In genomic region chr8:61270016-61270415, GRCm38 (mm10) we compare ENCODE assay signal across 20 mouse cellular contexts. TPM values are rescaled to one million over a fixed set of nuclear protein-coding genes. Genes with fewer than 3 reads are reported as not detected.
DNase-seq lines count a peak whose midpoint lies in the region; ATAC-seq and TF ChIP-seq lines count a peak whose summit lies in the region.
"Had no signal": no experiment of that assay in that cellular context is flagged by ENCODE, and none has a peak within 500 bp of the region (broad histone marks: within the 10 kb centered on the region; RNA-seq: fewer than 3 reads in every experiment).

No protein-coding gene starts in this region.

- no peak for DNase-seq in kidney, adult 2 months
- DNase-seq in kidney, postnatal 10 days: no peak
- DNase-seq in right cerebral cortex, adult 18-20 months: peak; percentile 21
- DNase-seq in right cerebral cortex, postnatal 4 days: no peak
- no peak for DNase-seq in adrenal gland, adult 2 months
- DNase-seq: cerebellum, adult 18-20 months; cerebellum, postnatal 14 days; heart, postnatal 4 days; liver, postnatal 0 days; lung, postnatal 10 days; right cerebral cortex, postnatal 14 days; thymus, postnatal 25 days had no signal

- peaks cover 61% of the 10 kb centered on the region for H3K4me1 ChIP-seq in kidney, adult 2 months (ENCODE audit: control insufficient read depth, insufficient read depth, low read length)

- H3K27me3 ChIP-seq in kidney, adult 2 months (replicated peaks; ENCODE audit: control insufficient read depth, insufficient read depth, low read length): no peaks in the 10 kb centered on the region
- H3K27me3 ChIP-seq: embryonic facial prominence, embryonic 13.5 days; limb, embryonic 12.5 days; midbrain, embryonic 13.5 days had no signal

- H3K4me3 ChIP-seq in kidney, adult 2 months (ENCODE audit: insufficient read depth, low read depth, low read length): no peak overlapping the region
- H3K4me3 ChIP-seq: embryonic facial prominence, embryonic 13.5 days; erythroblast, embryonic 14.5 days; limb, embryonic 12.5 days; midbrain, embryonic 13.5 days had no signal

- peak; percentile 34 for ATAC-seq in activated CD4-positive, CD25-positive, alpha-beta regulatory T cell, adult 4 months
- ATAC-seq in megakaryocyte progenitor cell, adult 5-6 weeks (replicated peaks; ENCODE audit: poor library complexity): no peak
- ATAC-seq: hindbrain, embryonic 16.5 days; intestine, postnatal 0 days; liver, postnatal 0 days; midbrain, embryonic 13.5 days had no signal

- 49% methylated on average over 11 of the region's 11 CpGs for WGBS in kidney, adult 2 months

- no peak for TF ChIP-seq POLR2A in kidney, adult 2 months (IDR thresholded peaks at IDR 0.05; ENCODE audit: low read depth, low read length)

- H3K36me3 ChIP-seq in kidney, adult 2 months (ENCODE audit: control insufficient read depth, insufficient read depth, low read length): no peaks in the 10 kb centered on the region
- H3K36me3 ChIP-seq: embryonic facial prominence, embryonic 13.5 days; limb, embryonic 12.5 days; midbrain, embryonic 13.5 days had no signal

- peak overlapping the region; percentile 56 for H3K27ac ChIP-seq in kidney, adult 2 months (ENCODE audit: insufficient read depth, low read depth, low read length)
- H3K27ac ChIP-seq: embryonic facial prominence, embryonic 13.5 days; limb, embryonic 12.5 days; midbrain, embryonic 13.5 days had no signal

- no peak for TF ChIP-seq CTCF in kidney, adult 2 months (conservative IDR thresholded peaks at IDR 0.05; ENCODE audit: insufficient read depth, insufficient read length, low read depth, low read length)

RNA-seq across cellular contexts. Expression of gene Sh3rf1, which starts 46.3 kb away (rescaled TPM):
- 14.4 and 15.3 TPM in 2 replicates for polyA plus RNA-seq in kidney, adult 2 months (2012; rRNA removed)
- polyA plus RNA-seq in activated CD4-positive, CD25-positive, alpha-beta regulatory T cell, adult 4 months (2017; shearing (Covaris generic)): 1 to 10 TPM; 5.6 to 6.5 TPM
- total RNA-seq in adrenal gland, adult 2 months (2021): 10 to 100 TPM in 1 of 2 experiments, 1 to 10 TPM in 1; 9.9 to 11.0 TPM
- 10.8 and 11.4 TPM in 2 replicates for polyA plus RNA-seq in adrenal gland, adult 2 months (2012; rRNA removed)
- 3.0 TPM in 2 replicates for total RNA-seq in megakaryocyte progenitor cell, adult 5-6 weeks (2015)
- 2.2 and 3.3 TPM in 2 replicates for total RNA-seq in megakaryocyte progenitor cell, adult 5-6 weeks (2017)
